Mouse (Mus musculus): ENCODE results near the gene Olfr136.

Gene Olfr136

GRCm38 (mm10) chr17:38329531-38329930 lies at the start of gene Olfr136:
Gene Olfr136 (plus strand): TSS chr17:38329831.
- no peak for DNase-seq

- DNase-seq, result no peak
Observed at GRCm38 (mm10) chr17:38307470-38307869, 22.2 kb upstream of the Olfr136 start, which contains the start of gene Olfr137. Gene Olfr137 (minus strand): TSS chr17:38307570.
